17 mouse cellular contexts compared by ENCODE assay signal in the genomic region with DNA sequence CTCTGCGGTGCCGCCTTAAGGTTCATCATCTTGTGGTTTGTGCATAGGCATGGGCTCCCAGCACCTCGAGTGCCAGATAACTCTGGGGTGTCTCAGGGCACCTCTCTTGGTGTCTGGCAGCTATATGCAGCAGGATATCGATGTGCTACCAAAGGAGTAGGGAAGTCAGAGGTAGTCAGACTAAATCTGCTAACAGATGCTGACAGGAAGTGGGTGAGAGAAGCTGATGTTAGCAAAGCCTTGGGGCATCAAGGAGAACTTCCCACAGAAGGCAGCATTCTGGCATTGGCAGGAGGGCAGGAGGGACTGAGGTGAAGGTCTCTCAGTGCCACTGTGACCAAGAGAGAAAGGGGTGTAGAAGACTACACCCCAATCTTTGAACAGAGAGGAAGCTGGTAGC. TPM values are rescaled to one million over a fixed set of nuclear protein-coding genes. Genes with fewer than 3 reads are reported as not detected.
DNase-seq lines count a peak whose midpoint lies in the region; ATAC-seq and TF ChIP-seq lines count a peak whose summit lies in the region.
"Had no signal": no experiment of that assay in that cellular context is flagged by ENCODE, and none has a peak within 500 bp of the region (broad histone marks: within the 10 kb centered on the region; RNA-seq: fewer than 3 reads in every experiment).

No protein-coding gene starts in this region.

- no peaks in the 10 kb centered on the region; the same call in none of the 2 replicates for H3K4me1 ChIP-seq in small intestine, adult 2 months (ENCODE audit: control insufficient read depth, insufficient read depth, insufficient read length, low read length)
- H3K4me1 ChIP-seq in lung, adult 2 months (ENCODE audit: control insufficient read depth, insufficient read depth, low read length): peaks cover 2% of the 10 kb centered on the region; the same call in 1 of the 2 replicates

- no peak overlapping the region for H3K4me3 ChIP-seq in small intestine, adult 2 months (ENCODE audit: low read depth, low read length)
- no peak overlapping the region for H3K4me3 ChIP-seq in lung, adult 2 months (replicated peaks; ENCODE audit: extremely low read depth, low read depth, low read length)
- H3K4me3 ChIP-seq: erythroblast, embryonic 14.5 days; midbrain, embryonic 15.5 days had no signal

- H3K27ac ChIP-seq in small intestine, adult 2 months (ENCODE audit: insufficient read depth, low read depth, low read length): peak overlapping the region; percentile 20
- H3K27ac ChIP-seq: liver, embryonic 14.5 days; midbrain, embryonic 15.5 days had no signal

- H3K36me3 ChIP-seq in small intestine, adult 2 months (ENCODE audit: control insufficient read depth, insufficient read depth, low read length): no peaks in the 10 kb centered on the region
- H3K36me3 ChIP-seq: midbrain, embryonic 15.5 days had no signal

- TF ChIP-seq CTCF in small intestine, adult 2 months (IDR thresholded peaks at IDR 0.05; ENCODE audit: extremely low read depth, insufficient read length, insufficient replicate concordance, low read depth, low read length): no peak
- TF ChIP-seq CTCF in lung, adult 2 months (IDR thresholded peaks at IDR 0.05; ENCODE audit: insufficient read depth, low read length): no peak

- TF ChIP-seq POLR2A in small intestine, adult 2 months (IDR thresholded peaks at IDR 0.05; ENCODE audit: low read depth, low read length): no peak
- no peak for TF ChIP-seq POLR2A in lung, adult 2 months (IDR thresholded peaks at IDR 0.05; ENCODE audit: borderline replicate concordance, extremely low read depth, low read depth, low read length)

- ATAC-seq in hematopoietic stem cell, adult 5-6 weeks (replicated peaks in 1 of 2; ENCODE audit: insufficient read depth in 1 of 2, low FRiP score in 2 of 2, low TSS enrichment in 1 of 2, low read depth in 1 of 2, poor library complexity in 2 of 2, severe bottlenecking in 2 of 2): 0 out of 4 replicates have a peak, but pooled peaks have one; percentile 12 to 14
- ATAC-seq: midbrain, embryonic 15.5 days; Patski had no signal

- WGBS in small intestine, adult 2 months: 73% methylated on average over 4 of the region's 4 CpGs
- 61% methylated on average over 4 of the region's 4 CpGs for WGBS in lung, adult 2 months

- peak; percentile 47 for DNase-seq in 416B (ENCODE audit: low read depth)
- peak; percentile 74 for DNase-seq in CD4-positive, CD25-positive, alpha-beta regulatory T cell, adult 2 months (ENCODE audit: low read depth, low spot score)
- DNase-seq in lung, adult 2 months: no peak
- DNase-seq in urinary bladder, postnatal 10 days (ENCODE audit: low spot score): no peak
- no peak for DNase-seq in frontal cortex, postnatal 25 days (ENCODE audit: low spot score in 2 of 2)
- DNase-seq: adrenal gland, postnatal 36 days; cerebellum, postnatal 25 days; kidney, adult 2 months had no signal

- H3K27me3 ChIP-seq in small intestine, adult 2 months (ENCODE audit: control insufficient read depth, insufficient read depth, low read length): no peaks in the 10 kb centered on the region
- H3K27me3 ChIP-seq: Patski had no signal

RNA-seq across cellular contexts. Expression of a gene that starts 1.9 kb away (rescaled TPM):
- total RNA-seq in hematopoietic stem cell, adult 5-6 weeks (2017): 85.1 and 145 TPM in 2 replicates
- 11.5 and 18.8 TPM in 2 replicates for polyA plus RNA-seq in small intestine, adult 2 months (2012; rRNA removed)
- 19.7 and 37.0 TPM in 2 replicates for polyA plus RNA-seq in lung, adult 2 months (2012; rRNA removed)
- polyA plus RNA-seq: erythroblast, embryonic 14.5 days; Patski had no signal

RNA-seq across cellular contexts. Expression of a gene that starts 4.1 kb away (rescaled TPM):
- total RNA-seq in hematopoietic stem cell, adult 5-6 weeks (2017): 31.4 and 64.0 TPM in 2 replicates
- 26.2 and 32.9 TPM in 2 replicates for polyA plus RNA-seq in small intestine, adult 2 months (2012; rRNA removed)
- 28.1 and 29.9 TPM in 2 replicates for polyA plus RNA-seq in lung, adult 2 months (2012; rRNA removed)
- polyA plus RNA-seq: Patski had no signal

RNA-seq across cellular contexts. Expression of a gene that starts 11.7 kb away (rescaled TPM):
- total RNA-seq in hematopoietic stem cell, adult 5-6 weeks (2017): 22.3 and 44.4 TPM in 2 replicates
- 0.94 and 1.8 TPM in 2 replicates for polyA plus RNA-seq in small intestine, adult 2 months (2012; rRNA removed)
- polyA plus RNA-seq in lung, adult 2 months (2012; rRNA removed): 2.1 and 2.5 TPM in 2 replicates
- total RNA-seq: gastrocnemius, adult 18-20 months; layer of hippocampus, postnatal 10 days had no signal
- polyA plus RNA-seq: heart, embryonic 14.5 days; midbrain, embryonic 15.5 days; Patski had no signal

RNA-seq across cellular contexts. Expression of a gene that starts 14.2 kb away (rescaled TPM):
- total RNA-seq in hematopoietic stem cell, adult 5-6 weeks (2017): 1.8 TPM in 1 of 2 replicates, not detected in the other
- polyA plus RNA-seq in small intestine, adult 2 months (2012; rRNA removed): 0.36 and 1.6 TPM in 2 replicates
- polyA plus RNA-seq in lung, adult 2 months (2012; rRNA removed): 1.4 and 1.6 TPM in 2 replicates
- polyA plus RNA-seq: erythroblast, embryonic 14.5 days had no signal

RNA-seq across cellular contexts. Expression of a gene that starts 15.1 kb away (rescaled TPM):
- total RNA-seq in hematopoietic stem cell, adult 5-6 weeks (2017): not detected in 2 replicates
- 0.47 and 0.66 TPM in 2 replicates for polyA plus RNA-seq in small intestine, adult 2 months (2012; rRNA removed)
- polyA plus RNA-seq in lung, adult 2 months (2012; rRNA removed): 1.0 and 1.1 TPM in 2 replicates
- polyA plus RNA-seq: heart, embryonic 14.5 days had no signal

Comparison
In these comparisons a context has a peak if more than half of its experiments do, and no peak if none do; other contexts are left out.
1. DNase-seq: peak in 416B (single experiment) and CD4-positive, CD25-positive, alpha-beta regulatory T cell, adult 2 months (single experiment); none in lung, adult 2 months (single experiment), urinary bladder, postnatal 10 days (single experiment) and frontal cortex, postnatal 25 days (0 of 2).